20 mouse cellular contexts compared by ENCODE assay signal in the genomic region with DNA sequence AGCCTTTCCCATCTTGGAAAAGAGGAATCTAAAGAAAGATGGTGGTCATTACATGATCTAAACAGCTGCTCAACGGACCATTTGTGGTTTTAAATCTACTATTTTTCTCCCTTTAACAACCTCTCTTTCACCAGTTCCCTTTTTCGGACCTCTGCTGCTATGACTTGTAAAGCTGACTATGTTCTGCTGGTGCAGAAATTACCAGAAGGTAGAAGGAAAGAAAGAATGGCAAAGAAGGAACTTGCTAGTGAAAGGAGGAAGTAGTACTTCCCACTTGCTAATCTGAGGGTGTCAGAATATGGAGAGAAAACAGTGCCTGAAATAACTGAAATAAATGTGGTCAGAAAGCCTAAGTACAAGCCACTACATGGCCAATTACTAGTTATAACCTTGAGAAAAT.
DNase-seq lines count a peak whose midpoint lies in the region; ATAC-seq and TF ChIP-seq lines count a peak whose summit lies in the region.
"Had no signal": no experiment of that assay in that cellular context is flagged by ENCODE, and none has a peak within 500 bp of the region (broad histone marks: within the 10 kb centered on the region; RNA-seq: fewer than 3 reads in every experiment).

No protein-coding gene starts in this region.

- H3K4me3 ChIP-seq in G1E (ENCODE audit: low read depth, low read length), result no peak overlapping the region
- no peak overlapping the region for H3K4me3 ChIP-seq in midbrain, embryonic 16.5 days (ENCODE audit: low read depth, low read length)
- H3K4me3 ChIP-seq in midbrain, embryonic 11.5 days (ENCODE audit: low read depth, low read length), result no peak overlapping the region
- H3K4me3 ChIP-seq: embryonic facial prominence, embryonic 15.5 days; erythroblast, embryonic 14.5 days; forebrain, embryonic 10.5 days; heart, embryonic 12.5 days; hindbrain, embryonic 15.5 days had no signal

- H3K4me2 ChIP-seq in midbrain, embryonic 16.5 days (ENCODE audit: low read length), result no peak overlapping the region
- H3K4me2 ChIP-seq in midbrain, embryonic 11.5 days, result no peak overlapping the region
- H3K4me2 ChIP-seq: embryonic facial prominence, embryonic 15.5 days; heart, embryonic 12.5 days; hindbrain, embryonic 15.5 days had no signal

- no peak overlapping the region for H3K9ac ChIP-seq in midbrain, embryonic 16.5 days (ENCODE audit: low read depth, low read length)
- no peak overlapping the region for H3K9ac ChIP-seq in midbrain, embryonic 11.5 days (ENCODE audit: low read length)
- H3K9ac ChIP-seq: embryonic facial prominence, embryonic 15.5 days; heart, embryonic 12.5 days; hindbrain, embryonic 15.5 days had no signal

- H3K27ac ChIP-seq in midbrain, embryonic 16.5 days (ENCODE audit: low read length), result no peak overlapping the region
- no peak overlapping the region for H3K27ac ChIP-seq in midbrain, embryonic 11.5 days (ENCODE audit: low read depth, low read length)
- H3K27ac ChIP-seq: embryonic facial prominence, embryonic 15.5 days; forebrain, embryonic 10.5 days; hindbrain, embryonic 15.5 days had no signal

- H3K9me3 ChIP-seq in G1E (replicated peaks), result no peaks in the 10 kb centered on the region
- H3K9me3 ChIP-seq in midbrain, embryonic 16.5 days (replicated peaks; ENCODE audit: control insufficient read depth, low read length, poor library complexity, severe bottlenecking), result no peaks in the 10 kb centered on the region
- H3K9me3 ChIP-seq in midbrain, embryonic 11.5 days (ENCODE audit: control insufficient read depth, low read length), result no peaks in the 10 kb centered on the region
- H3K9me3 ChIP-seq: embryonic facial prominence, embryonic 15.5 days; forebrain, embryonic 10.5 days; heart, embryonic 12.5 days; hindbrain, embryonic 15.5 days had no signal

- WGBS in midbrain, embryonic 16.5 days, result 75% methylated on average over 2 of the region's 2 CpGs
- 73% methylated on average over 2 of the region's 2 CpGs for whole genome bisulfite sequencing in midbrain, embryonic 11.5 days

- H3K27me3 ChIP-seq in G1E (ENCODE audit: insufficient read depth, low read length), result no peaks in the 10 kb centered on the region
- no peaks in the 10 kb centered on the region for H3K27me3 ChIP-seq in midbrain, embryonic 16.5 days (ENCODE audit: control insufficient read depth, insufficient read depth, low read depth, low read length)
- no peaks in the 10 kb centered on the region for H3K27me3 ChIP-seq in midbrain, embryonic 11.5 days (ENCODE audit: control insufficient read depth, insufficient read depth, low read length)
- H3K27me3 ChIP-seq: embryonic facial prominence, embryonic 15.5 days; heart, embryonic 12.5 days; hindbrain, embryonic 15.5 days had no signal

- DNase-seq in 416B (ENCODE audit: low read depth), result peak; percentile 63
- DNase-seq in G1E (ENCODE audit: low spot score), result no peak
- no peak for DNase-seq in layer of hippocampus, adult 8-10 months (ENCODE audit: low spot score in 2 of 2)
- DNase-seq in adrenal gland, postnatal 10 days, result no peak
- no peak for DNase-seq in midbrain, embryonic 11.5 days (ENCODE audit: low spot score, missing footprints)
- DNase-seq: adrenal gland, adult 8-10 months; cerebellum, adult 18-20 months; cerebellum, adult 9-11 months; cerebellum, postnatal 36 days; embryo, embryonic 11 days had no signal

- no peaks in the 10 kb centered on the region for H3K4me1 ChIP-seq in G1E (ENCODE audit: insufficient read depth, low read depth, low read length)
- no peaks in the 10 kb centered on the region for H3K4me1 ChIP-seq in midbrain, embryonic 16.5 days (ENCODE audit: control insufficient read depth, insufficient read depth, low read length)
- no peaks in the 10 kb centered on the region for H3K4me1 ChIP-seq in midbrain, embryonic 11.5 days (ENCODE audit: control insufficient read depth, insufficient read depth, low read length)
- H3K4me1 ChIP-seq: embryonic facial prominence, embryonic 15.5 days; forebrain, embryonic 10.5 days; heart, embryonic 12.5 days; hindbrain, embryonic 15.5 days had no signal

- ATAC-seq in G1E (ENCODE audit: extremely low read depth, insufficient number of reproducible peaks, low FRiP score, poor library complexity, severe bottlenecking), result peak; percentile 28
- ATAC-seq in granulocyte monocyte progenitor cell, adult 5-6 weeks (replicated peaks; ENCODE audit: poor library complexity, severe bottlenecking), result peak; percentile 100
- 0 out of 2 replicates have a peak, but pooled peaks have one; percentile 6 for ATAC-seq in neutrophil, adult 5-6 weeks (ENCODE audit: extremely low read depth, insufficient number of reproducible peaks, low FRiP score, poor library complexity, severe bottlenecking)
- ATAC-seq in midbrain, embryonic 16.5 days, result no peak
- no peak for ATAC-seq in midbrain, embryonic 11.5 days (ENCODE audit: low FRiP score)
- ATAC-seq: forebrain, embryonic 14.5 days; intestine, embryonic 16.5 days had no signal

- no peaks in the 10 kb centered on the region for H3K36me3 ChIP-seq in G1E (replicated peaks)
- no peaks in the 10 kb centered on the region for H3K36me3 ChIP-seq in midbrain, embryonic 16.5 days (ENCODE audit: control insufficient read depth, insufficient read depth, low read length)
- no peaks in the 10 kb centered on the region for H3K36me3 ChIP-seq in midbrain, embryonic 11.5 days (ENCODE audit: control insufficient read depth, insufficient read depth, low read length)
- H3K36me3 ChIP-seq: embryonic facial prominence, embryonic 15.5 days; forebrain, embryonic 10.5 days; heart, embryonic 12.5 days; hindbrain, embryonic 15.5 days had no signal

- TF ChIP-seq CTCF in G1E (IDR thresholded peaks at IDR 0.05; ENCODE audit: low read depth, low read length), result no peak

Comparison
In these comparisons a context has a peak if more than half of its experiments do, and no peak if none do; other contexts are left out.
1. ATAC-seq: peak in G1E (single experiment), granulocyte monocyte progenitor cell, adult 5-6 weeks (single experiment) and neutrophil, adult 5-6 weeks (single experiment); none in midbrain, embryonic 16.5 days (single experiment) and midbrain, embryonic 11.5 days (single experiment).